Mouse (Mus musculus) thymus, adult 2 months (tissue): ENCODE measurements at regions not wholly inside any gene's neighbourhood (a gene's known extent, or its start where the extent isn't known, plus 50 kb on each side); places are given as distances from the start of the nearest gene placed in this dataset.

ENCODE experiments used
- CTCF ChIP-seq: fragments of 200-500 bp; IDR thresholded peaks from 2 replicates; pipeline ENCODE4 v1.5.1; 2012; ENCODE audit warnings: mild to moderate bottlenecking, control low read depth, low read length, moderate library complexity, borderline replicate concordance; ENCODE audit not compliant: control insufficient read depth, poor library complexity, insufficient read depth; ENCODE audit errors: extremely low read depth
- POLR2A ChIP-seq: fragments of 200-500 bp; IDR thresholded peaks from 2 replicates; pipeline ENCODE4 v1.6.1; 2012; ENCODE audit warnings: mild to moderate bottlenecking, low read length, control low read depth, moderate library complexity; ENCODE audit not compliant: control insufficient read depth, poor library complexity, insufficient read depth; ENCODE audit errors: extremely low read depth

DNA sequence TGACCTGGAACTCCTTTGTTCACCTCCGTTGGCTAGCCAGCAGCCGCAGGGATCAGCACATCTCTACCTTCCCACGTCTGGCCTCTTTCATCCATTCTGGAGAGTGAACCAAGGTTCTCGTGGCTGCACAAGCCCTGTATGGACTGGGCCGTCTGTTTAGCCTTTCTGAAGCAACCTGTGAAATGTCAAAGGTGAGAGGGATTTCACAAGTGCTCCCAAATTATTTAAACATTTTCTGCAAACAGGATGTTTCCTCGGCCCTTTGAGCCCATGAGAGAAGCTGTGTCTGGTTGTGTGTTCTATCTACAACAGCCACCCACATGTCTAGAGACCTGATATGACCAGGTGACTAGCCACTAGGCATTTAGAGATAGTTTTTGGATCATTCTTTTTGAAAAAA lies 65.8 kb upstream of the Lrig1 start:
- TF ChIP-seq CTCF (no peak), POLR2A (no peak)
